Mouse (Mus musculus) myocyte (in vitro differentiated cells): ENCODE results near the gene Gnat1. TPM values are rescaled to one million over a fixed set of nuclear protein-coding genes. Genes with fewer than 3 reads are reported as not detected.

Experiments
- H3K27me3 ChIP-seq: one replicate; pipeline ENCODE4 v1.6.1; 2011; ENCODE audit not compliant: control insufficient read depth, insufficient read depth, insufficient read length
- H3K36me3 ChIP-seq: one replicate; pipeline ENCODE4 v1.6.1; 2011; ENCODE audit not compliant: control insufficient read depth, insufficient read depth
- H3K4me2 ChIP-seq: one replicate; pipeline ENCODE4 v1.6.1; 2011; ENCODE audit warnings: low read depth, control low read depth
- H3K4me3 ChIP-seq: one replicate; pipeline ENCODE4 v1.5.1; 2011; ENCODE audit warnings: mild to moderate bottlenecking, control low read depth, moderate library complexity
- H3K79me2 ChIP-seq: one replicate; pipeline ENCODE4 v1.6.1; 2011; ENCODE audit not compliant: control insufficient read depth, insufficient read depth
- H3ac ChIP-seq: one replicate; pipeline ENCODE4 v1.6.1; 2011; ENCODE audit not compliant: control insufficient read depth, insufficient read length
- CEBPB ChIP-seq: IDR thresholded peaks from 2 replicates; pipeline ENCODE4 v1.6.1; 2011; ENCODE audit warnings: mild to moderate bottlenecking, moderate library complexity; ENCODE audit not compliant: poor library complexity, insufficient read depth, severe bottlenecking
- E2F4 ChIP-seq: IDR thresholded peaks from one replicate; pipeline ENCODE4 v1.6.1; 2011; ENCODE audit warnings: mild to moderate bottlenecking, control low read depth, moderate library complexity; ENCODE audit not compliant: insufficient read depth
- MAX ChIP-seq: IDR thresholded peaks from one replicate; pipeline ENCODE4 v1.6.1; 2011; ENCODE audit warnings: low read depth, mild to moderate bottlenecking, control low read depth
- MYOD1 ChIP-seq, 3 experiments: IDR thresholded peaks; one replicate each; pipeline ENCODE4 v1.6.1; 2011; ENCODE audit warnings: control low read depth in 2 of 3, low read depth in 2 of 3, mild to moderate bottlenecking in 2 of 3, moderate library complexity in 1 of 3; ENCODE audit not compliant: insufficient read length in 2 of 3, control insufficient read depth in 1 of 3
- MYOG ChIP-seq, 3 experiments: IDR thresholded peaks; one replicate each; pipeline ENCODE4 v1.6.1; 2011; ENCODE audit warnings: control low read depth in 2 of 3, low read depth in 2 of 3, mild to moderate bottlenecking in 2 of 3; ENCODE audit not compliant: insufficient read length in 2 of 3, control insufficient read depth in 1 of 3, insufficient read depth in 1 of 3
- POLR2A ChIP-seq: IDR thresholded peaks from one replicate; pipeline ENCODE4 v1.6.1; 2011; ENCODE audit warnings: low read depth, mild to moderate bottlenecking, control low read depth, moderate library complexity; ENCODE audit not compliant: insufficient read length
- POLR2AphosphoS2 ChIP-seq: IDR thresholded peaks from one replicate; pipeline ENCODE4 v1.6.1; 2011; ENCODE audit warnings: low read depth, control low read depth; ENCODE audit not compliant: insufficient read length
- REST ChIP-seq: IDR thresholded peaks from one replicate; pipeline ENCODE4 v1.6.1; 2011; ENCODE audit warnings: mild to moderate bottlenecking, control low read depth, moderate library complexity; ENCODE audit not compliant: insufficient read depth, insufficient read length
- SRF ChIP-seq: IDR thresholded peaks from one replicate; pipeline ENCODE4 v1.6.1; 2011; ENCODE audit warnings: low read depth; ENCODE audit not compliant: control insufficient read depth, insufficient read length
- TCF12 ChIP-seq: IDR thresholded peaks from one replicate; pipeline ENCODE4 v1.6.1; 2011; ENCODE audit warnings: mild to moderate bottlenecking, control low read depth; ENCODE audit not compliant: poor library complexity, insufficient read depth, severe bottlenecking
- TCF3 ChIP-seq: IDR thresholded peaks from one replicate; pipeline ENCODE4 v1.6.1; 2011; ENCODE audit warnings: low read depth, control low read depth; ENCODE audit not compliant: insufficient read length
- USF1 ChIP-seq: IDR thresholded peaks from one replicate; pipeline ENCODE4 v1.6.1; 2011; ENCODE audit warnings: low read depth, mild to moderate bottlenecking, control low read depth, moderate library complexity
- polyA plus RNA-seq: library from polyadenylated mRNA; unstranded; fragments of >200 nt; fragmentation: generic; extraction: Trizol; gene quantifications from one replicate; pipeline ENCODE4 v1.2.1, GENCODE M21; 2012; ENCODE audit warnings: missing spikeins

The Gnat1 gene
- polyA plus RNA-seq, 1 experiment = not detected

GRCm38 (mm10) chr9:107707701-107708438, 28.4 kb upstream of the Gnat1 start:
- Histone ChIP-seq H3K79me2 (no peaks in the 10 kb centered on the region), H3ac (no peak overlapping the region), H3K27me3 (peaks cover 59% of the 10 kb centered on the region)

GRCm38 (mm10) chr9:107706781-107707211, 27.3 kb upstream of the Gnat1 start:
- H3ac ChIP-seq = no peak overlapping the region
- no peaks in the 10 kb centered on the region for H3K36me3 ChIP-seq
- H3K4me3 ChIP-seq = no peak overlapping the region
- TF ChIP-seq E2F4 (no peak), REST (no peak), POLR2A (no peak), MAX (no peak), CEBPB (no peak), USF1 (no peak), MYOG (IDR thresholded peaks at IDR 0.05; ENCODE audit: control insufficient read depth in 1 of 3, insufficient read depth in 1 of 3, insufficient read length in 2 of 3, low read depth in 2 of 3) (no peak), POLR2AphosphoS2 (no peak), TCF12 (no peak), TCF3 (no peak), SRF (no peak), MYOD1 (IDR thresholded peaks at IDR 0.05; ENCODE audit: control insufficient read depth in 1 of 3, insufficient read length in 2 of 3, low read depth in 2 of 3) (no peak)
- H3K79me2 ChIP-seq = no peaks in the 10 kb centered on the region
- no peak overlapping the region for H3K4me2 ChIP-seq
- H3K27me3 ChIP-seq = peaks cover 57% of the 10 kb centered on the region

More at GRCm38 (mm10) chr9:107707701-107708438, 28.4 kb upstream of the Gnat1 start:
- TF ChIP-seq MAX (no peak), REST (no peak), TCF3 (no peak), TCF12 (no peak), MYOD1 (IDR thresholded peaks at IDR 0.05; ENCODE audit: control insufficient read depth in 1 of 3, insufficient read length in 2 of 3, low read depth in 2 of 3) (no peak), E2F4 (no peak), POLR2AphosphoS2 (no peak), MYOG (IDR thresholded peaks at IDR 0.05; ENCODE audit: control insufficient read depth in 1 of 3, insufficient read depth in 1 of 3, insufficient read length in 2 of 3, low read depth in 2 of 3) (no peak), CEBPB (no peak), SRF (no peak), POLR2A (no peak), USF1 (no peak)
- Histone ChIP-seq H3K4me2 (no peak overlapping the region), H3K4me3 (no peak overlapping the region), H3K36me3 (no peaks in the 10 kb centered on the region)

DNA sequence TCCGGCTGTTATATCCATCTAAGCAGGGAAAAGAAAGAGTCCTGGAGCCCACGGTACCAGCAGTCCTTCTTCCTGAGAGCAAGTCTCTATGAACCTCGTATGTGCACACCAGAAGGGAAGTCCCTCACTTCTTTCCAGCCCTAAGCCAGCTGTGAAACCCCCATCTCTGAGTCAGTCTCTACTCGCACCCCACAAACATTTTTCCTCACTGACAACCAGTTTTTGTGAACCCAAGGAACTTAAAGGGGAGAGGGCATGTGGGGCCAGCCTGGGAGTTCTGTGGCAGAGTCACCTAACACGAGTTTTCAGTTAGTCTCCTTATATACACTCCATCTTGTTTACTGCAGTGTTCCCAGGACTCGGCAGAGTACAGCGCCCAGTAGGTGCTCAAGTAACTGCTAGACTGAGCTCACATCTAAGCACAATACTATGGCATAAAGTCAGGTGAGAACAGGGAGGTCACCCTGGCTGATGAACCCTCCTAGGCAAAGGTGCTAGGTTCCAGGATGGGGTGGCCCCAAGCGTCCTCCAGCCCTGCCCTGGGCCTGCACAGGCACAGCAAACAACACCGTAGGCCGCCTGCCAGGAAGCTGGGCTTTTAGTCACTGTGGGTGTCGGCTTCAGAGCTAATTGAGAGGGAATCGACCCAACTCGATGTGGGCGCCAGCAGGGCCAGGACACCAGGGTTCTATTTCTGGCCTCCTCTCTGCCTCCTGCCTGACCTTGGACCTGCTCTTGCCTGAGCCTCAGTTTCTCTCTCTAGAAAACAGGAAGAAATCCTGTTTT, 24.0 kb upstream of the Gnat1 start:
- Histone ChIP-seq H3K4me3 (no peak overlapping the region), H3K4me2 (no peak overlapping the region), H3K27me3 (peaks cover 25% of the 10 kb centered on the region), H3K36me3 (no peaks in the 10 kb centered on the region), H3K79me2 (no peaks in the 10 kb centered on the region), H3ac (no peak overlapping the region)
- TF ChIP-seq SRF (no peak), E2F4 (no peak), REST (no peak), MYOG (IDR thresholded peaks at IDR 0.05; ENCODE audit: control insufficient read depth in 1 of 3, insufficient read depth in 1 of 3, insufficient read length in 2 of 3, low read depth in 2 of 3) (no peak), POLR2AphosphoS2 (no peak), MAX (no peak), CEBPB (no peak), USF1 (no peak)

- H3K36me3 ChIP-seq = no peaks in the 10 kb centered on the region
- H3K4me2 ChIP-seq = no peak overlapping the region
- TF ChIP-seq SRF (no peak), USF1 (no peak), MYOG (IDR thresholded peaks at IDR 0.05; ENCODE audit: control insufficient read depth in 1 of 3, insufficient read depth in 1 of 3, insufficient read length in 2 of 3, low read depth in 2 of 3) (no peak), MAX (no peak), MYOD1 (IDR thresholded peaks at IDR 0.05; ENCODE audit: control insufficient read depth in 1 of 3, insufficient read length in 2 of 3, low read depth in 2 of 3) (no peak), REST (no peak), CEBPB (no peak), TCF12 (no peak), TCF3 (no peak), E2F4 (no peak), POLR2A (no peak), POLR2AphosphoS2 (no peak)
- H3K27me3 ChIP-seq = peaks cover 17% of the 10 kb centered on the region
- H3ac ChIP-seq = no peak overlapping the region
- no peaks in the 10 kb centered on the region for H3K79me2 ChIP-seq
- H3K4me3 ChIP-seq = no peak overlapping the region
Observed at GRCm38 (mm10) chr9:107702606-107703185, 23.2 kb upstream of the Gnat1 start.
